Mouse (Mus musculus) cortical plate, adult 2 months (tissue): ENCODE data around the gene Dgke. TPM values are rescaled to one million over a fixed set of nuclear protein-coding genes. Genes with fewer than 3 reads are reported as not detected.
"Not testable (repeated sequence)": the region's sequence is repeated elsewhere in the genome, so short reads cannot be mapped to it uniquely, and the experiment has no call there.

Experiments
- H3K27ac ChIP-seq: fragments of 200-500 bp; 2 replicates; pipeline ENCODE4 v1.5.1; 2012; ENCODE audit warnings: low read length, control low read depth, inconsistent platforms; ENCODE audit not compliant: insufficient read depth
- H3K4me1 ChIP-seq: fragments of 200-500 bp; 2 replicates; pipeline ENCODE4 v1.6.1; 2011; ENCODE audit warnings: low read length; ENCODE audit not compliant: control insufficient read depth, insufficient read depth
- H3K4me3 ChIP-seq: fragments of 200-500 bp; 2 replicates; pipeline ENCODE4 v1.5.1; 2011; ENCODE audit warnings: mild to moderate bottlenecking, low read length, control low read depth; ENCODE audit not compliant: insufficient read depth
- CTCF ChIP-seq: fragments of 200-500 bp; IDR thresholded peaks from 2 replicates; pipeline ENCODE4 v1.5.1; 2011; ENCODE audit warnings: mild to moderate bottlenecking, control low read depth, low read length; ENCODE audit not compliant: insufficient read depth; ENCODE audit errors: extremely low read depth
- POLR2A ChIP-seq: fragments of 200-500 bp; IDR thresholded peaks from 2 replicates; pipeline ENCODE4 v1.6.1; 2011; ENCODE audit warnings: mild to moderate bottlenecking, low read length, control low read depth; ENCODE audit not compliant: insufficient read depth; ENCODE audit errors: extremely low read depth
- polyA plus RNA-seq: library from polyadenylated mRNA; depleted of rRNA; stranded (reverse); fragments of >200 nt; gene quantifications from 2 replicates; pipeline ENCODE4 v1.2.3, GENCODE M21; 2012

Gene Dgke
- polyA plus RNA-seq, 1 experiment, result 35.3 TPM

DNA sequence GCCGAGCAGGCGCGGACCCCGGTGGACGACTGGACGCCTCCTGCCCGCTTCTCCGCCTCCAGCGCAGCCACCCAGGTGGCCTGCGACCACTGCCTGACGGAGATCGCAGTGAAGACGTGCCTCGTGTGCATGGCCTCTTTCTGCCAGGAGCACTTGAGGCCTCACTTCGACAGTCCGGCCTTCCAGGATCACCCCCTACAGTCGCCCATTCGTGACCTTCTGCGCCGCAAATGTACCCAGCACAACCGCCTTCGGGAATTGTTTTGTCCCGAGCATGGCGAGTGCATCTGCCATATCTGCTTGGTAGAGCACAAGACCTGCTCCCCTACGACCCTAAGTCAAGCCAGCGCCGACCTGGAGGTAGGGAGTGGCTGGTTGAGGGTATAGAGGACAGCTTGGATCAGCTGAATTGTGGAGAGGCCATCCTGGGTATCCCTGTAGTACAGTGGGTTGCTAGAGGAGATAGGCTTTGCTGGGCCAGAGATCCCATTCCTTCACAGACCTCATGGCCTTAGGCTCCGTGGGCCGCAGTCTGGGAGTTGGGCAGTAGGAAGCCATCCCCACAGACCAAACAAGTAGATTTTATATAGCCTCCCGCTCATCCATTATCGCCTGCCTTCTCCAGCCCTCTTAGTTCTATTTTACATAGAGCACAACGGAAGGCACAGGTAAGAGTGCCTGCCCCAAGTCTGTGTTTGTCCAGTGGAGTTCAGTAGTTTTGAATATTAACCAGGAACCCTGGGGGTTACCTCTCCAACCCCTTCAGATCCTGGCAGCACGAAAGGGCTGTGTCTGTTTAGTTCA, 66.7 kb downstream of the Dgke start:
- Histone ChIP-seq H3K27ac (0 out of 2 replicates have a peak overlapping the region, but pooled peaks have one; percentile 21), H3K4me3 (peak overlapping the region; percentile 42), H3K4me1 (no peaks in the 10 kb centered on the region; the same call in 1 of the 2 replicates)
- TF ChIP-seq CTCF (no peak), POLR2A (no peak)

DNA sequence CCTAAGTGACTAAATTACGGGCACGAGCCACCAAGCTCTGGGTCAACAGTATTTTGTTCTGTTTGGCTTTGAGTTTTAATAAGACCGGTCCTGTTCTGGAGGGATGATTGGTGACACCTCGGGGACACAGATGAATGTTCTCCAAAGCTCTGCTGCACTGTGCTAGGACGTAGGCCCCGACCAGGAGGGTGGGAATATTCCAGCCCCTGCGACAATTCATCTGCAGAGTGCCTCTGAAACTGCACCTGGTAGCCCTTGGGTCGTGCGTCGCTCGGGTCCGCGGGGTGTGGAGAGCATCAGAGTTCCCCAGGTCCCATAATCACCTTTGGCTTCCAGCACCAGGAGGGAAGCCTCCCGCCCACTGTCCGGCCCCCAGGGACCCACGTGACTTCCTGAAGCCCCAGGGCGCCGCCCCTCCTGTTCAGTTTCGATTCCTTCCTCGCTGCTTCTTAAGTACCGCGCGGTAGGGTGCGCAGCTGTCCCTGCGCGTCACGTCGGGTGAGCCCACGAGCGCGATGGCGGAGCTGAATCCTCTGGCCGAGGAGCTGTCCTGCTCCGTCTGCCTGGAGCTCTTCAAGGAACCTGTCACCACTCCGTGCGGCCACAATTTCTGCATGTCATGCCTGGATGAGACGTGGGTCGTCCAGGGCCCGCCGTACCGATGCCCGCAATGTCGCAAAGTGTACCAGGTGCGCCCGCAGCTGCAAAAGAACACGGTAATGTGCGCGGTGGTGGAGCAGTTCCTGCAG, 67.5 kb downstream of the Dgke start, which contains the start of gene Trim25:
Gene Trim25 (plus strand): TSS at position 403 of the 749 bp plus-strand sequence.
- TF ChIP-seq CTCF (no peak), POLR2A (peak; percentile 54; the same call in 1 of the 2 replicates)
- Histone ChIP-seq H3K27ac (0 out of 2 replicates have a peak within 1 kb of the TSS, but pooled peaks have one; percentile 21), H3K4me3 (peak within 1 kb of the TSS; percentile 42), H3K4me1 (no peaks in the 10 kb centered on the region; the same call in 1 of the 2 replicates)

DNA sequence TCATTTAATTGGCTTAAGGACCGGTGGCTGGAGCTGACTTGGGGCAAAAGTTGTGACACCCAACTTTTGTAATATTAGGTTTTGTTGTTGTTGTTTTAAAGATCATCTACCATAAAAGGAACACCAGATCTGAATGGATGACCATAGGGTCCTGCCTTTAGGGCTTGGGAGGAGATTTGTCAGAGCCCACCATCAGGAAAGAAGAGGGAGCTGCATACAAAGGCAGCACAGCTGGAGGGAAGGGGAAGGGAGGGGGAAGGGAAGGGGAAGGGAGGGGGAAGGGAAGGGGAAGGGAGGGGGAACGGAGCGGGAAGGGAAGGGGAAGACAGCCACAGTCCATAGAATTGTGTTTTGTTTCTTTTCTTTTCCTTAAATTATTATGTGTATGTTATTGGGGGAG, 68.2 kb downstream of the Dgke start:
- TF ChIP-seq POLR2A (no peak), CTCF (no peak)
- no peak overlapping the region for H3K4me3 ChIP-seq
- no peaks in the 10 kb centered on the region for H3K4me1 ChIP-seq
- H3K27ac ChIP-seq, result no peak overlapping the region

DNA sequence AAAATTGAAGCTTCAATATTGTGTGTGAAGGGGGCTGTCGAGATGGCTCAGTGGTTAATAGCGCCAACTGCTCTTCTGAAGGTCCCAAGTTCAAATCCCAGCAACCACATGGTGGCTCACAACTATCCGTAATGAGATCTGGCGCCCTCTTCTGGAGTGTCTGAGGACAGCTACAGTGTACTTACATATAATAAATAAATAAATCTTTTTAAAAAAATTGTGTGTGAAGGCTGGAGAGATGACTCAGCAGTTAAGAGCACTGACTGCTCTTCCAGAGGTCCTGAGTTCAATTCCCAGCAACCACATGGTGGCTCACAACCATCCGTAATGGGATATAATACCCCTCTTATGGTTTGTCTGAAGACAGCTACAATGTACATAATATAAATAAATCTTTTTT, 69.3 kb downstream of the Dgke start:
- not testable (repeated sequence) for H3K4me1 ChIP-seq, H3K4me3 ChIP-seq

DNA sequence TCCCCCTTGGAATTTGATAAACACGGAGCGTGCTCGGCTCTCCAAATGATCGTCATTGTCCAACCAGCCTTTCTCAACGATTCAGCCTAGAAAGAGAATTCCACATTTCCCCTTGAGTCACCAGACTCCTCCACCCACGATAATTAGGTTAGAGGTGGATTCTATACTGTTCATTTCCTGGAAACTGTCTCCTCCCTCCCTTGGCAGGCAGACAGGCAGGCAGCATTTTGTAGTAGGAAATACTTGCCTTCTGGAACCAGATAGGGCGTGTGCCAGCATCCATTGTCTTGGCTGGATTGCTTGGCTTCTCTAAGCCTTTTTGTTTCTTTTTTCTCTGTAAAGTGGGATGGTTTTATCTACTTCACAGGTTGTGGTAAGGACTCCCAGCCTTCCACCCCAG, 70.2 kb downstream of the Dgke start:
- H3K4me3 ChIP-seq, result no peak overlapping the region
- no peaks in the 10 kb centered on the region for H3K4me1 ChIP-seq
- H3K27ac ChIP-seq, result no peak overlapping the region
- no peak for TF ChIP-seq CTCF
- TF ChIP-seq POLR2A, result no peak

More for the DNA sequence above, 69.3 kb downstream of the Dgke start:
- H3K27ac ChIP-seq, result not testable (repeated sequence)

DNA sequence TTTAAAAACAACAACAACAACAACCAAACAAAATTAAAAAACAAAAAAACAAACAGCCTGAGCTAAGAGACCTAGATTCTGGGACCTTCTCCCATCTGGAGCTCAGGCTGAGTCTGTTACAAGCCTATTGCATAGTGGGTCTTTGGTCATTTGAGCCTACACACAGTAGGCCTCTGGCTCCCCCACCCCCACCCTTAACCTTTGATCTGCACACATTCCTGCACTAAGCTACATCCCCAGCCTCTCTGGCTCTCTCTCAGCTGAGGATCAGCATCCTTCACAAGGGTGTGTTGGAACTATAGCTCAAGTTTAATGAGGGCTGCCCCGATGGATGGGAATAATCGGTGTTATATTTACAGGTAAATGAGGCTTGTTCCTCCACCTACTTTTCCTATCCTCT, 71.0 kb downstream of the Dgke start:
- TF ChIP-seq POLR2A (no peak), CTCF (no peak)
- Histone ChIP-seq H3K4me3 (no peak overlapping the region), H3K4me1 (no peaks in the 10 kb centered on the region), H3K27ac (no peak overlapping the region)

DNA sequence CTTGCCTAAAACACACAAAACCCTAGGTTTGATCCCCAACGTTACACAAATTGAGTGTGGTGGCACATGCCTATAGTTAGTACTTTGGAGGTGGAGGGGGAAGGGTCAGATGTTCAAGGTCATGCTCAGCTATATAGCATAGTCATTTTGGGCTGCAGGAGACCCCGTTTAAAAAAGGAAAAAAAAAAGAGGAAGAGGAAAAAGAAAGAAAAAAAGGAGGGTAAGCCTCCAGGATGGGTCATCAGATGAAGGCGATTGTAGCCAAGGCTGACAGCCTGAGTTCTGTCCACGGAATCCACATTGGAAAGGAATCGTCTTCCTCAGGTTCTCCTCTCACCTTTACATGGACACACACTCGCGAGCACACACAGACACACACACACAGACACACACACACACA, 72.2 kb downstream of the Dgke start:
- TF ChIP-seq POLR2A, result no peak
- no peak for TF ChIP-seq CTCF

DNA sequence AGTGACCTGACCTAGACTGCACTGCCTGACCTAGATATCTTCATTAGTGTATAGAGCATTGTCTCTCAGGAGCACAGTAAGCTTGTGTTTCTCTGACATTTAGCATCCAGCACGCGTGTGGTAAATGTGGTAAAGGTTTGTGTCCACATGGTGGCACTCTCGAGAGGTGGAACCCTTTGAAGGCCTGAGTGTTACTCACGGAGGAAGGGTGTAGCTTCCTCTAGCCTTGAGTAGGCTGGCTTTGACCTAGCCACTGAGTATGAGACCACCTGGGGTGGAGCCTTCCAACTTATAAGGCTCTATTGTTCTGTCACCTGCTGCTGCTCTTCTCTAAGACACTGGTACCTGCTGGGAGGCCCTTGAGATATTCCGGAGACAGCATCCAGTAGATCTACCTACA, 73.0 kb downstream of the Dgke start:
- H3K4me1 ChIP-seq, result no peaks in the 10 kb centered on the region
- no peak overlapping the region for H3K4me3 ChIP-seq
- no peak overlapping the region for H3K27ac ChIP-seq
- no peak for TF ChIP-seq POLR2A
- TF ChIP-seq CTCF, result peak; percentile 61

More for the DNA sequence above, 72.2 kb downstream of the Dgke start:
- H3K27ac ChIP-seq, result no peak overlapping the region
- H3K4me3 ChIP-seq, result no peak overlapping the region
- H3K4me1 ChIP-seq, result no peaks in the 10 kb centered on the region

DNA sequence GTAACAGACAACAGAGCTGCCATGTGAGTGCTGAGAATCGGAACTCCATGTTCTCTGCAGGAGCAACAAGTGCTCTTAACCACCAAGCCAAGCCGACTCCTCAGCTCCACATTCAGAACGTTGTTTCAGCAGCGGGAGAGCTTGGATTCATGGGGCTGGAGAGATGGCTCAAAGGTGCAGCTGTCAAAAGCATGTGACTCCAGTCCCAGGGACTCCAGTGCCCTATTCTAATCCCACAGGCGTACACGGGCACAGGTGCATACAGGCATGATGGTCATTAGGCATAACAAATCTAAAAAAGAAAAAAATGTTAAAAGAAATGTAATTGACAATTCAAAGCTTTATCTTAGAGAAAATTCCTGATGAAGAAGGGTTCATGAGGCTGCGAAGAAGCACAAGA, 73.5 kb downstream of the Dgke start:
- TF ChIP-seq POLR2A, result no peak
- TF ChIP-seq CTCF, result no peak
- H3K4me3 ChIP-seq, result no peak overlapping the region
- H3K27ac ChIP-seq, result no peak overlapping the region
- no peaks in the 10 kb centered on the region for H3K4me1 ChIP-seq

DNA sequence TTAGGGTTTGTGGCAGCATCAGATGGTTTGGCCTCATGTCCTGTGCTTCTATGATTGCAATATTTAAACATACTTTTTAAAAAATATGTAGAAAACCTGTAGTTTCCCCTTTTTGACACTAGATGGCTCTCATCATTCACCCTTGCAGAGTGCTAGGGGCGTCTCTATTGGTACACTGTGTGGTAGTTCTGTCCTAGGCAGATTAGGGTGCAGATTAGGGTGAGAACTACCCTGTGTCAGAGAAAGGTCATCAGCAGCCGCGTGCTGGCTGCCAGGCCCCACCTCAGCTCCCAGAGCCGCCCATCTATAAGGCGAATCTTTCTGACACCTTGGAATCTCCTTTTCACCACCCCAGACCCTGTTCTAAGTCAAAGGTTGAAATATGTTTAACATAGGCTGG, 77.1 kb downstream of the Dgke start:
- TF ChIP-seq CTCF (peak; percentile 24; the same call in 1 of the 2 replicates), POLR2A (no peak)
- Histone ChIP-seq H3K4me1 (no peaks in the 10 kb centered on the region), H3K4me3 (no peak overlapping the region), H3K27ac (no peak overlapping the region)
